Comparison of ENCODE assay signal across 8 mouse cellular contexts in the genomic region with DNA sequence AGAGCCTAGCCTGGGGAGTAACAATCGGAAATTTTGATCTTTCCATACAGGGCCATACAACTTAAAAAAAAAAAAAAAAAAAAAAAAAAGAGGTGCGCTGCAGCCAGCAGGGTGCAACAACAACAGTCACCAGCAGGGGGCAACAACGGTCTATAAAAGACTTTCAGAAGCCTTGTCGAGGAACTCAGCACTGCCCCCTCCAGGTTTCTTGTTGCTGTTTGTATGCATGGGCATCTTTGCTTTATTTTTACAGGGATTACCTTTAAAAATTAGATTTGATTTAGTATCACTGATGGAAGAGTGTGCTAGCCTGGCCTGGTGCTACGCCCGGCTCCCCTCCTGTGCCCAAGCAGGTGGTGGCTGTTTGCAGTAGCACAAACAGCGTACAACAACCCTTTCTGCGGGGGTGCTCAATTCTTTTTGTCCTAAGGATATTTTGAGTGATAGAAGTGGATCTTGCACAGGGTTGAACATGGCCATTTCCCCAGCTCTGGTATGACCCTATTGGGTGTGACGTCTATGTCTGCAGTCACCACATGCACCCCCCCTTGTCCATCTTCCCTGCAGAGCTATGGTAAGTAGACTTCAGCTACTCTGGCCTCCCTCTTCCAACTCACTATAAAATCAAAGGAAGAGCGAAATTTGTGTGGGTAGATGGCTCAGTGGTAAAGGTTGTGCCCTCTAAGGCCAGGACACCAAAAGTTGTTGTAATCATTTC. TPM values are rescaled to one million over a fixed set of nuclear protein-coding genes. Genes with fewer than 3 reads are reported as not detected.
DNase-seq lines count a peak whose midpoint lies in the region; ATAC-seq lines count a peak whose summit lies in the region.

No protein-coding gene starts in this region.

- WGBS in intestine, embryonic 14.5 days: 44% methylated on average over 10 of the region's 10 CpGs
- WGBS in intestine, embryonic 16.5 days: 45% methylated on average over 10 of the region's 10 CpGs
- WGBS in intestine, embryonic 15.5 days: 42% methylated on average over 10 of the region's 10 CpGs

- no peak overlapping the region for H3K27ac ChIP-seq in intestine, embryonic 14.5 days (ENCODE audit: low read depth)
- no peak overlapping the region for H3K27ac ChIP-seq in intestine, embryonic 16.5 days (ENCODE audit: low read length)
- no peak overlapping the region for H3K27ac ChIP-seq in intestine, embryonic 15.5 days

- H3K9me3 ChIP-seq in intestine, embryonic 14.5 days (ENCODE audit: control insufficient read depth, low read length): no peaks in the 10 kb centered on the region
- no peaks in the 10 kb centered on the region for H3K9me3 ChIP-seq in intestine, embryonic 16.5 days (ENCODE audit: control insufficient read depth, low read length)
- no peaks in the 10 kb centered on the region for H3K9me3 ChIP-seq in intestine, embryonic 15.5 days

- no peak for ATAC-seq in intestine, embryonic 14.5 days (replicated peaks; ENCODE audit: low FRiP score, low TSS enrichment, low read depth)
- ATAC-seq in intestine, embryonic 16.5 days: no peak
- ATAC-seq in intestine, embryonic 15.5 days: peak; percentile 20; the same call in 1 of the 2 replicates

- intact Hi-C loops in left cerebral cortex, postnatal 25 days (cut with DNase I): loop anchor here (1.0 to 5.0 kb wide), 4 partner anchors 37 to 413 kb away; no protein-coding TSS in a partner anchor

- no peaks in the 10 kb centered on the region for H3K4me1 ChIP-seq in intestine, embryonic 14.5 days (replicated peaks; ENCODE audit: control insufficient read depth, insufficient read depth, low read length)
- H3K4me1 ChIP-seq in intestine, embryonic 16.5 days (ENCODE audit: control insufficient read depth, insufficient read depth, low read length): no peaks in the 10 kb centered on the region
- H3K4me1 ChIP-seq in intestine, embryonic 15.5 days (replicated peaks): no peaks in the 10 kb centered on the region

- no peak overlapping the region for H3K4me3 ChIP-seq in intestine, embryonic 14.5 days (ENCODE audit: low read depth, low read length)
- H3K4me3 ChIP-seq in intestine, embryonic 16.5 days (ENCODE audit: low read length): no peak overlapping the region
- no peak overlapping the region for H3K4me3 ChIP-seq in intestine, embryonic 15.5 days (replicated peaks)

- DNase-seq in intestine, embryonic 14.5 days (ENCODE audit: low spot score): peak; percentile 98
- peak; percentile 83 for DNase-seq in cerebellum, adult 9-11 months
- peak; percentile 95 to 98 for DNase-seq in frontal cortex, postnatal 25 days (ENCODE audit: low spot score in 2 of 2)
- peak; percentile 90 to 91 for DNase-seq in left cerebral cortex, postnatal 25 days (ENCODE audit: low spot score in 2 of 2)
- peak; percentile 90 for DNase-seq in naive thymus-derived CD4-positive, alpha-beta T cell, adult 2 months (ENCODE audit: low read depth)
- DNase-seq in spleen, postnatal 4 days (ENCODE audit: low spot score in 2 of 2): peak; percentile 84 to 94

- H3K36me3 ChIP-seq in intestine, embryonic 14.5 days (ENCODE audit: control insufficient read depth, insufficient read depth, low read length): no peaks in the 10 kb centered on the region
- H3K36me3 ChIP-seq in intestine, embryonic 16.5 days (ENCODE audit: control insufficient read depth, insufficient read depth, low read length): no peaks in the 10 kb centered on the region
- no peaks in the 10 kb centered on the region for H3K36me3 ChIP-seq in intestine, embryonic 15.5 days

- no peak overlapping the region for H3K4me2 ChIP-seq in intestine, embryonic 14.5 days (ENCODE audit: low read length)
- H3K4me2 ChIP-seq in intestine, embryonic 16.5 days (ENCODE audit: low read depth, low read length): no peak overlapping the region
- no peak overlapping the region for H3K4me2 ChIP-seq in intestine, embryonic 15.5 days (replicated peaks)

- no peak overlapping the region for H3K9ac ChIP-seq in intestine, embryonic 14.5 days (ENCODE audit: low read length)
- no peak overlapping the region for H3K9ac ChIP-seq in intestine, embryonic 16.5 days (ENCODE audit: low read depth, low read length)
- no peak overlapping the region for H3K9ac ChIP-seq in intestine, embryonic 15.5 days

- H3K27me3 ChIP-seq in intestine, embryonic 14.5 days (replicated peaks; ENCODE audit: control insufficient read depth, insufficient read depth, low read length): no peaks in the 10 kb centered on the region
- H3K27me3 ChIP-seq in intestine, embryonic 16.5 days (replicated peaks; ENCODE audit: control insufficient read depth, insufficient read depth, low read length): no peaks in the 10 kb centered on the region
- H3K27me3 ChIP-seq in intestine, embryonic 15.5 days (replicated peaks): no peaks in the 10 kb centered on the region

RNA-seq across cellular contexts. Expression of a gene that starts 35.4 kb away (rescaled TPM):
- polyA plus RNA-seq in intestine, embryonic 14.5 days (2014; fragmentation: Nextera tagmentation; extraction: Ambion mirVana): 0.14 and 0.17 TPM in 2 replicates
- polyA plus RNA-seq in intestine, embryonic 16.5 days (2015; fragmentation: Nextera tagmentation; extraction: Ambion mirVana): 0.13 and 0.23 TPM in 2 replicates
- 0.13 and 0.31 TPM in 2 replicates for polyA plus RNA-seq in intestine, embryonic 15.5 days (2015; fragmentation: Nextera tagmentation; extraction: Ambion mirVana)
- total RNA-seq in left cerebral cortex, postnatal 25 days (2021): 1 to 10 TPM; 3.1 to 3.3 TPM
